11 mouse cellular contexts compared by ENCODE assay signal in genomic region chr10:83073119-83073518, GRCm38 (mm10).
DNase-seq lines count a peak whose midpoint lies in the region; ATAC-seq and TF ChIP-seq lines count a peak whose summit lies in the region.
"Had no signal": no experiment of that assay in that cellular context is flagged by ENCODE, and none has a peak within 500 bp of the region (broad histone marks: within the 10 kb centered on the region; RNA-seq: fewer than 3 reads in every experiment).

No protein-coding gene starts in this region.

- peak; percentile 83 for DNase-seq in kidney, postnatal 0 days (ENCODE audit: low spot score)
- DNase-seq in kidney, adult 11 months: no peak
- peak; percentile 11 for DNase-seq in NIH3T3 (ENCODE audit: low read depth)
- DNase-seq in hindbrain, embryonic 11.5 days (ENCODE audit: low spot score): peak; percentile 50
- no peak for DNase-seq in urinary bladder, postnatal 10 days (ENCODE audit: low spot score)
- DNase-seq in layer of hippocampus, adult 2 months (ENCODE audit: low spot score in 2 of 2): no peak
- DNase-seq: cerebellum, postnatal 14 days; heart, adult 11 months had no signal

- peak; percentile 79 for ATAC-seq in kidney, postnatal 0 days (replicated peaks; ENCODE audit: low FRiP score, low read depth)
- ATAC-seq in hindbrain, embryonic 11.5 days (ENCODE audit: low FRiP score): peak; percentile 47; the same call in 1 of the 2 replicates
- peak; percentile 94 for ATAC-seq in megakaryocyte progenitor cell, adult 5-6 weeks (replicated peaks; ENCODE audit: poor library complexity)
- ATAC-seq in cerebellum, adult (ENCODE audit: insufficient number of reproducible peaks, low FRiP score, low TSS enrichment): no peak
- ATAC-seq: midbrain, embryonic 16.5 days had no signal

- no peak overlapping the region for H3K4me3 ChIP-seq in kidney, postnatal 0 days (replicated peaks; ENCODE audit: low read depth, low read length)
- H3K4me3 ChIP-seq in hindbrain, embryonic 11.5 days (ENCODE audit: low read depth, low read length): no peak overlapping the region
- no peak overlapping the region for H3K4me3 ChIP-seq in layer of hippocampus, adult 2 months

- peaks cover 19% of the 10 kb centered on the region for H3K4me1 ChIP-seq in kidney, postnatal 0 days (replicated peaks; ENCODE audit: insufficient read depth, low read length)
- H3K4me1 ChIP-seq in hindbrain, embryonic 11.5 days (replicated peaks; ENCODE audit: control insufficient read depth, insufficient read depth, low read length): no peaks in the 10 kb centered on the region

- WGBS in kidney, postnatal 0 days: 38% methylated on average over 7 of the region's 7 CpGs
- 50% methylated on average over 7 of the region's 7 CpGs for WGBS in hindbrain, embryonic 11.5 days

- no peaks in the 10 kb centered on the region for H3K27me3 ChIP-seq in kidney, postnatal 0 days (ENCODE audit: insufficient read depth, low read length)
- H3K27me3 ChIP-seq in hindbrain, embryonic 11.5 days (ENCODE audit: control insufficient read depth, insufficient read depth, low read length): no peaks in the 10 kb centered on the region

- no peaks in the 10 kb centered on the region for H3K36me3 ChIP-seq in kidney, postnatal 0 days (ENCODE audit: insufficient read depth, low read length)
- H3K36me3 ChIP-seq in hindbrain, embryonic 11.5 days (ENCODE audit: control insufficient read depth, insufficient read depth, low read length): no peaks in the 10 kb centered on the region

- TF ChIP-seq CTCF in kidney, postnatal 0 days (IDR thresholded peaks at IDR 0.05; ENCODE audit: low read depth): no peak
- no peak for TF ChIP-seq CTCF in layer of hippocampus, adult 2 months (conservative IDR thresholded peaks at IDR 0.05)

- no peaks in the 10 kb centered on the region for H3K9me3 ChIP-seq in kidney, postnatal 0 days (replicated peaks; ENCODE audit: low read length)
- no peaks in the 10 kb centered on the region for H3K9me3 ChIP-seq in hindbrain, embryonic 11.5 days (ENCODE audit: control insufficient read depth, low read length)

- H3K4me2 ChIP-seq in kidney, postnatal 0 days (ENCODE audit: low read length): no peak overlapping the region
- H3K4me2 ChIP-seq in hindbrain, embryonic 11.5 days (replicated peaks; ENCODE audit: low read depth, low read length): no peak overlapping the region

- H3K9ac ChIP-seq in kidney, postnatal 0 days (ENCODE audit: low read depth, low read length): no peak overlapping the region
- no peak overlapping the region for H3K9ac ChIP-seq in hindbrain, embryonic 11.5 days (ENCODE audit: low read depth, low read length)

- no peak overlapping the region for H3K27ac ChIP-seq in kidney, postnatal 0 days
- H3K27ac ChIP-seq in hindbrain, embryonic 11.5 days (ENCODE audit: low read depth, low read length): no peak overlapping the region
- H3K27ac ChIP-seq in layer of hippocampus, adult 2 months: no peak overlapping the region

Comparison
In these comparisons a context has a peak if more than half of its experiments do, and no peak if none do; other contexts are left out.
1. DNase-seq: peak in kidney, postnatal 0 days (single experiment), NIH3T3 (single experiment) and hindbrain, embryonic 11.5 days (single experiment); none in kidney, adult 11 months (single experiment), urinary bladder, postnatal 10 days (single experiment) and layer of hippocampus, adult 2 months (0 of 2).